Mouse (Mus musculus): Measurements from ENCODE around the gene Zbtb40. TPM values are rescaled to one million over a fixed set of nuclear protein-coding genes. Genes with fewer than 3 reads are reported as not detected.

Zbtb40 gene
- polyA plus RNA-seq (2015; fragmentation: Illumina TruSeq; extraction: RNeasy Lipid Tissue Mini Kit (QIAGEN cat#74804); ENCODE audit: low read depth, low replicate concordance): 5.5 TPM

DNA sequence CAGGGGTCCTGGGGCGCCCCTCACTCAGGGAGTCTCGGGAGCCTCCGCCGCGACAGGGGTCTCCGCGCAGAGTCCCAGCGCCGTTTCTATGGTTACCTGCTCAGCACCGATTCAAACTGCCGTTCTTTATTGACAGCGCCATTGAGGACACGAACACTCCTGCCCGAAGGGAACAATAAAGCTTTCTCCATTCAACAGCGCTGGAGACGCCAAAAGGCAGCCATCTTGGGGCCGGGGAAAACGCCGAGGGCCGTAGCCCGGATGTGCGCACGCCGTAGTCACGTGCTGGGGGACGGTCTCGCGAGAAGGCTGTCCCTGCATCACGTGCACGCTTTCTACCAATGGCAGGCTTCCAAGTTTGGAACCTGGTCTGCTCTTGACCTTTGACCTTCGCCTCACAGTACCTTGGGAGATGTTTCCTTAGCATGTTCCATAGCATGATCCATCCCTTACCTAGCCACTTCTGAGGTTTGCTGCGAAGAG, at the start of gene Zbtb40:
TSS of gene Zbtb40 (minus strand) at position 252 of the 483 bp plus-strand sequence.

DNA sequence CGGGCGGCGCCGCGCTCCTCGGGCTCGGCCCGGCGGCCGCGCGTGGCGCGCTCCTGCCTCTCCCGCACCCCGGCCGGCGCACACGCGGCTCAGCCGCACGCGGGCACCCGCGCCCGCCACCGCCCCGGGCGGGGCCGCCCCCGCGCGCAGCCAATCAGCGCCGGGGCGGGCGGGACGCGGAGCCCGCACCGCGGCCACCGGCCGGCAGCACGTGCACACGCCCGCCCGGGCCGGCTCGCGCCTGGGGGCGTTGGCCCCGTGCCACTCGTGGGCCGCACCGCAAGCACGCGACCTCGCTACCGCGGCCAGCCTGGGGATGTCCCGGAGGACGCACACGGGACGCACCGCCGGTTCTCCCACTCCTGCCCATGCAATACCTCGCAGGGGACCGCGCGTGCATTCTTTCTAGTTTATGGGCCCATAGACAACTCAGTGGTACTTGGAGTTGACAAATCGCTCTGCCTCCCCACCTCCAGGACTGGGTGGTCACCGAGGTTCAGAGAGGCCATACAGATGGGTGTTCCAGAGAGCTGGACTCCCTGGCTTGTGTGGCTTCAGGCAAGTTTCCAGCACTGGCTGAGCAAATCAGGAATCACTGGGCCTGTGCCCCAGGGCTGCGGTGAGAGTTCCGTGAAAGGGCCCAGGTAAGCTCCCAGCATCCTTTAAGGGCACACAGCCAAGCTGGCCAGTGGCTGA, 91.7 kb downstream of the Zbtb40 start, which contains the start of gene Epha8:
TSS of gene Epha8 (minus strand) at position 66 of the 696 bp plus-strand sequence.

Other genes with a start within 250 kb of the Zbtb40 start
- gene Ephb2, start 212.8 kb downstream of the Zbtb40 start, polyA plus RNA-seq (2015; fragmentation: Illumina TruSeq; extraction: RNeasy Lipid Tissue Mini Kit (QIAGEN cat#74804); ENCODE audit: low read depth, low replicate concordance): 9.8 TPM
- gene C1qb, start 162.6 kb downstream of the Zbtb40 start, polyA plus RNA-seq (2015; fragmentation: Illumina TruSeq; extraction: RNeasy Lipid Tissue Mini Kit (QIAGEN cat#74804); ENCODE audit: low read depth, low replicate concordance): 118 TPM
- 92.2 TPM for gene C1qc, start 155.7 kb downstream of the Zbtb40 start, polyA plus RNA-seq (2015; fragmentation: Illumina TruSeq; extraction: RNeasy Lipid Tissue Mini Kit (QIAGEN cat#74804); ENCODE audit: low read depth, low replicate concordance)
- 102 TPM for gene C1qa, start 150.0 kb downstream of the Zbtb40 start, polyA plus RNA-seq (2015; fragmentation: Illumina TruSeq; extraction: RNeasy Lipid Tissue Mini Kit (QIAGEN cat#74804); ENCODE audit: low read depth, low replicate concordance)
- 5.3 TPM for gene Epha8, start 92.0 kb downstream of the Zbtb40 start, polyA plus RNA-seq (2015; fragmentation: Illumina TruSeq; extraction: RNeasy Lipid Tissue Mini Kit (QIAGEN cat#74804); ENCODE audit: low read depth, low replicate concordance)
- 9.4 TPM for gene Wnt4, start 228.7 kb upstream of the Zbtb40 start, polyA plus RNA-seq (2015; fragmentation: Illumina TruSeq; extraction: RNeasy Lipid Tissue Mini Kit (QIAGEN cat#74804); ENCODE audit: low read depth, low replicate concordance)